Mouse (Mus musculus) hindbrain, embryonic 10.5 days (tissue): ENCODE results near the gene Tax1bp1. TPM values are rescaled to one million over a fixed set of nuclear protein-coding genes. Genes with fewer than 3 reads are reported as not detected.

Experiments used
- DNase-seq: peaks from one replicate; pipeline ENCODE4 v3.0.0-alpha.2; 2017; ENCODE audit warnings: low spot score
- H3K27ac ChIP-seq: fragments of 300-500 bp; sonication (generic); 2 replicates; pipeline ENCODE4 v1.5.1; 2016; ENCODE audit warnings: mild to moderate bottlenecking, moderate library complexity
- H3K27me3 ChIP-seq: fragments of 300-500 bp; sonication (generic); 2 replicates; pipeline ENCODE4 v1.6.1; 2016; ENCODE audit warnings: mild to moderate bottlenecking; ENCODE audit not compliant: poor library complexity, insufficient read depth, severe bottlenecking
- H3K36me3 ChIP-seq: fragments of 300-500 bp; sonication (generic); 2 replicates; pipeline ENCODE4 v1.6.1; 2016; ENCODE audit warnings: mild to moderate bottlenecking, moderate library complexity
- H3K4me1 ChIP-seq: fragments of 300-500 bp; sonication (generic); replicated peaks from 2 replicates; pipeline ENCODE4 v1.6.1; 2016; ENCODE audit warnings: mild to moderate bottlenecking
- H3K4me3 ChIP-seq: fragments of 300-500 bp; sonication (generic); 2 replicates; pipeline ENCODE4 v1.5.1; 2016; ENCODE audit warnings: mild to moderate bottlenecking, moderate library complexity
- H3K9me3 ChIP-seq: fragments of 300-500 bp; sonication (generic); 2 replicates; pipeline ENCODE4 v1.6.1; 2016; ENCODE audit warnings: mild to moderate bottlenecking, moderate library complexity
- WGBS: fragments of 180-500 bp; shearing (Covaris S2); methylation state at CpG from one replicate; pipeline ENCODE4 v1.1.7; 2016; 5-methylcytosine and 5-hydroxymethylcytosine counted together
- polyA plus RNA-seq: library from polyadenylated mRNA; unstranded; fragments of >200 nt; fragmentation: Nextera tagmentation; extraction: Ambion mirVana; gene quantifications from 2 replicates; pipeline ENCODE4 v1.2.1, GENCODE M21; 2016

Tax1bp1 gene
- polyA plus RNA-seq, 1 experiment from 2014 or later = 107 TPM

- Histone ChIP-seq H3K4me1 (0 out of 2 replicates have a peak, but pooled peaks cover 5% of the 10 kb centered on the region), H3K27ac (no peak overlapping the region), H3K36me3 (no peaks in the 10 kb centered on the region), H3K27me3 (no peaks in the 10 kb centered on the region), H3K4me3 (no peak overlapping the region), H3K9me3 (no peaks in the 10 kb centered on the region)
- WGBS = 87% methylated on average over 10 of the region's 10 CpGs
- no peak for DNase-seq
Measured at GRCm38 (mm10) chr6:52790316-52790715, 76.8 kb downstream of the Tax1bp1 start.

DNA sequence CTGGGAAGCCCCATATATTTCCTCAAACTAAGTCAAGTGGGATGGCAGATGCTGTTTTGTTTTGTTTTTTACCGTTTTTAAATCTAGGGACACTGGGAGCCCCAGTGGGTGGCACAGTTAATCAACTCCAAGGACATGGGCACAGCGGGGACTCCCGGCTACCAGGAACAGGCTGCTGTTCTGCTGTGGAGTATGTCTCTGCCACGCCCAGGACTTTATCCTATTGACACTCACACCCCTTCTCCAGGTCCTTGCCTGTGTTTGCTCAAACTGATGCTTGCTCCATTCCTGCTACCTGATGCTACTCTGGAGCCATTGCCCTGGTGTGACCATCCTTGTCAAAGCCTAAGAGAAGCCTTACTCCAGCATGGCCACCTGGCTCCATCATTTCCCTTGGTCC, 77.3 kb downstream of the Tax1bp1 start:
- no peak overlapping the region for H3K4me3 ChIP-seq
- 70% methylated on average over 4 of the region's 4 CpGs for WGBS
- no peak overlapping the region for H3K27ac ChIP-seq
- H3K9me3 ChIP-seq = no peaks in the 10 kb centered on the region
- H3K27me3 ChIP-seq = no peaks in the 10 kb centered on the region
- no peaks in the 10 kb centered on the region for H3K36me3 ChIP-seq
- peaks cover 5% of the 10 kb centered on the region; the same call in 1 of the 2 replicates for H3K4me1 ChIP-seq
- no peak for DNase-seq

GRCm38 (mm10) chr6:52792455-52792854, 78.9 kb downstream of the Tax1bp1 start:
- no peak overlapping the region for H3K4me3 ChIP-seq
- H3K36me3 ChIP-seq = no peaks in the 10 kb centered on the region
- no peaks in the 10 kb centered on the region for H3K27me3 ChIP-seq
- no peak for DNase-seq
- 86% methylated on average over 3 of the region's 3 CpGs for WGBS
- H3K27ac ChIP-seq = no peak overlapping the region
- peaks cover 20% of the 10 kb centered on the region for H3K4me1 ChIP-seq
- H3K9me3 ChIP-seq = no peaks in the 10 kb centered on the region

DNA sequence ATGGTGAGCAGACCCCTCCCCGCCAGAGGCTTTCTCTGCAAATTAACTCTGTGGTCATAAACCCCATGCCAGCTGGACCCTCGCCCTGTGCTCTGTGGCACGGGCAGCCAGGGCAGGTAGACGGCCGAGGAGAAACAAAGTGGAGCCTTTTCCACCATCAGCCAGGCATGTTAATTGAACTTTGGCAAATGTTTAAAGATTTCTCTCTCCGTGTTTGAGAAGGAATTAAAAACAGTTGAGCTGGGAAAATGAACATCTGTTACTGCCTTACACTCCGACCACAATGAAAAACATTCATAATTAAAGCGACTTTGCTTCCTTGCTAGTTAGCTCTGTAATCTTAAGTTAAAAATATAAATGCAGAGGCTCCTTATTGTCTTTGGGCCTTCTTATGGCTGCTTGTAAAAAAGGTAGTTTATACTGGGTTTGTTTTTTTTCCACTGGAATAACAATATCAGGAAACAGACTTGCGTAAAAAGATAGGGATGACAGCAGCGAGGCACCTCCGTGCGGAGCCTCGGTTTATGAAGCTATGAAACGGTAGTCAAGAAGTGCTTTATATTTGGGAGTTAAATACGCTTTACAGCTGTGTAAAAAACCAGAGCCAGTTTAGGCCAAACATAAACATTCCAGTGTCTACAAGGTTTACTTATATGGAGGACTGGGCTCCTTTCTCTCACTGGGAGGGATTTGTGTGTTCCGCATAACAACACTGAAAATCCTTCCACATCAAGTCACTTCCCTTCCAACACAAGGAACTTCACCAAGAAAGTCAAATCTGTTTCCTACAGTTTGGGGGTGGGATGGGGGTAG, 81.7 kb downstream of the Tax1bp1 start:
- no peaks in the 10 kb centered on the region for H3K36me3 ChIP-seq
- no peak overlapping the region; the same call in 1 of the 2 replicates for H3K27ac ChIP-seq
- WGBS = 77% methylated on average over 16 of the region's 16 CpGs
- H3K4me1 ChIP-seq = peaks cover 27% of the 10 kb centered on the region
- no peak for DNase-seq
- no peaks in the 10 kb centered on the region for H3K27me3 ChIP-seq
- H3K4me3 ChIP-seq = no peak overlapping the region
- H3K9me3 ChIP-seq = no peaks in the 10 kb centered on the region

DNA sequence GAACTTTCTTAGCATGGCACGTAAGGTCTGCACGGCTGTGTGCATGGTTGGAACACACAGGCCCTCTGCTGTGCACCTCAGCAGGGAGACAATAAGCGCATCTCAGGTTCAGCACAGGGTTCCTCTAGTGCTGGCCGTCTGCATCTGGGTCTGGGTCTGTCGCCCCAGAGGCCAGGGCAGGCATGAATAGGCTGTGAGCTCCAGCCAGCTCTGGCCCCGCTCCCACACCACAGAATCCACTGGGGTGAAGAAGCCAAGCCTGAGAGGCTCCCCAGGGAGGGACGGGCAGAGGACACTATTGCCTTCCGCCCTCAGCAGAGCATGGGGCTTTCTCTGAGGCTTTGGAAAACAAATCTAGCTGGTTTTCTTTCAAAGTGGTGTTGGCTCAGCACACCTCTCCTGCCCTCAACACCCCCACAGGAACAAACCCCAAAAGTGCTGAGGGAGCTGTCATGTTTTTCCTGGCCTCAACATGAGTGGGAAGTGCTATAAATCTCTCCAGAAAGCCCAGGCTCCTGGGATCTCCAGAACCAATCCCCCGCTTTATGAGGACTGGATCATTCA, 82.6 kb downstream of the Tax1bp1 start:
- Histone ChIP-seq H3K4me3 (no peak overlapping the region), H3K4me1 (peaks cover 27% of the 10 kb centered on the region), H3K27ac (peak overlapping the region; percentile 67), H3K27me3 (no peaks in the 10 kb centered on the region), H3K9me3 (no peaks in the 10 kb centered on the region), H3K36me3 (no peaks in the 10 kb centered on the region)
- DNase-seq = no peak
- 60% methylated on average over 9 of the region's 9 CpGs for WGBS

GRCm38 (mm10) chr6:52796691-52797090, 83.2 kb downstream of the Tax1bp1 start:
- WGBS = 79% methylated on average over 1 of the region's 1 CpGs
- DNase-seq = no peak

DNA sequence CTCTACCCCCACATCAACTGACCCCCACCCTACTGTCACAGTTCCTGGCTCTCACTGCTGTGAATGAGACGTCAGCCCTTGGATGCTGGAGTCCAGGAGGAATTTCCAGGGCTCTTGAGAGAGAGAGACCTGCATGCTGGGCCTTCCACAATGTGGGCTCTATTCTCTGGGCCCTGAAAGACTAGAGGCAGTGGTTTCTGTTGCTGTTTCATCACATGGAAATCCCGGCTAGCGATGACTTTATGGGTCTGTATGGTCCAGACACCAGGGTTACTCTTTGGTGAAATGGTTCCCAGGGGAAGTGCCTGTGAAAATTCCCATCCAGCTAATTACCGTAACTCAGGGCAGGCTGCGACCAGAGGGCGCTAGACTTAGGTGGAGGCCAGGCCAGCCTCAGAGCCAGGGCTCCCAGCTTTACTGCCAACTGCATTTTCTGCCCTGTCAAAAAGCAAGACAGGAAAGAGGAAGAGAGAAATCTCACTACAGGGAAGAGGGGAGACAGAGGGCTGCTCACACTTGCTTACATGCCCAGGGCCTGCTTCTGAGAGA, 83.8 kb downstream of the Tax1bp1 start:
- H3K9me3 ChIP-seq = no peaks in the 10 kb centered on the region
- H3K36me3 ChIP-seq = no peaks in the 10 kb centered on the region
- no peak overlapping the region for H3K4me3 ChIP-seq
- DNase-seq = no peak
- H3K27ac ChIP-seq = peak overlapping the region; percentile 30; the same call in 1 of the 2 replicates
- peaks cover 39% of the 10 kb centered on the region for H3K4me1 ChIP-seq
- H3K27me3 ChIP-seq = no peaks in the 10 kb centered on the region
- 58% methylated on average over 6 of the region's 6 CpGs for WGBS

More at GRCm38 (mm10) chr6:52796691-52797090, 83.2 kb downstream of the Tax1bp1 start:
- Histone ChIP-seq H3K27me3 (no peaks in the 10 kb centered on the region), H3K27ac (0 out of 2 replicates have a peak overlapping the region, but pooled peaks have one; percentile 16), H3K4me3 (no peak overlapping the region), H3K9me3 (no peaks in the 10 kb centered on the region), H3K4me1 (peaks cover 33% of the 10 kb centered on the region), H3K36me3 (no peaks in the 10 kb centered on the region)

DNA sequence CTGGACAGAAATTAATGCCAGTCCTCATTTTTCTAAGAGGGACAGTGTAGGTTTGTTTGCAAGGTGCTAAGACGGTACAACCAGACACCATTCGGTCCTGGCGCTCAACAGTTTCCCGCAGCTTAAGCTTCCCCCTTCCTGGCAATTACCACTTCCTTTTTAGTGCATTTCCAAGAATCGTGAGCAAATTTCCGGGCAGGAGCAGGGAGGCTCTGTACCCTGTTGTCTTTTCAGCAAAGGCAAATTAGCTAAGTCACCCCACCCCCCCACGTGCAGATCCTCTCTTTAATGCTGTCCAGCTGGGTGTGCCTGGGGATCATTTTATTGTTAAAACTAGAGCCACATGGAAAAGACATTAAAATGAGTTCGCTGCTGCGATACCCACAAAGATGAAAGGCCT, 88.7 kb downstream of the Tax1bp1 start:
- 58% methylated on average over 9 of the region's 9 CpGs for WGBS

GRCm38 (mm10) chr6:52805237-52805856, 91.8 kb downstream of the Tax1bp1 start:
- H3K4me3 ChIP-seq = no peak overlapping the region
- no peak for DNase-seq
- no peak overlapping the region for H3K27ac ChIP-seq
- WGBS = 92% methylated on average over 3 of the region's 3 CpGs
- no peaks in the 10 kb centered on the region for H3K9me3 ChIP-seq
- no peaks in the 10 kb centered on the region for H3K36me3 ChIP-seq
- no peaks in the 10 kb centered on the region for H3K27me3 ChIP-seq
- peaks cover 18% of the 10 kb centered on the region for H3K4me1 ChIP-seq

More for the DNA sequence above, 88.7 kb downstream of the Tax1bp1 start:
- no peak overlapping the region for H3K27ac ChIP-seq
- H3K4me1 ChIP-seq = peaks cover 27% of the 10 kb centered on the region
- DNase-seq = no peak
- no peak overlapping the region for H3K4me3 ChIP-seq
- H3K36me3 ChIP-seq = no peaks in the 10 kb centered on the region
- H3K27me3 ChIP-seq = no peaks in the 10 kb centered on the region
- H3K9me3 ChIP-seq = no peaks in the 10 kb centered on the region

Other genes starting within 250 kb of the Tax1bp1 start
- gene Hibadh, start 73.3 kb upstream of the Tax1bp1 start, polyA plus RNA-seq = 71.8 and 77.8 TPM in 2 replicates